Mouse (Mus musculus): ENCODE measurements around the gene Pdlim4.
"Not testable (repeated sequence)": the region's sequence is repeated elsewhere in the genome, so short reads cannot be mapped to it uniquely, and the experiment has no call there.

The Pdlim4 gene

DNA sequence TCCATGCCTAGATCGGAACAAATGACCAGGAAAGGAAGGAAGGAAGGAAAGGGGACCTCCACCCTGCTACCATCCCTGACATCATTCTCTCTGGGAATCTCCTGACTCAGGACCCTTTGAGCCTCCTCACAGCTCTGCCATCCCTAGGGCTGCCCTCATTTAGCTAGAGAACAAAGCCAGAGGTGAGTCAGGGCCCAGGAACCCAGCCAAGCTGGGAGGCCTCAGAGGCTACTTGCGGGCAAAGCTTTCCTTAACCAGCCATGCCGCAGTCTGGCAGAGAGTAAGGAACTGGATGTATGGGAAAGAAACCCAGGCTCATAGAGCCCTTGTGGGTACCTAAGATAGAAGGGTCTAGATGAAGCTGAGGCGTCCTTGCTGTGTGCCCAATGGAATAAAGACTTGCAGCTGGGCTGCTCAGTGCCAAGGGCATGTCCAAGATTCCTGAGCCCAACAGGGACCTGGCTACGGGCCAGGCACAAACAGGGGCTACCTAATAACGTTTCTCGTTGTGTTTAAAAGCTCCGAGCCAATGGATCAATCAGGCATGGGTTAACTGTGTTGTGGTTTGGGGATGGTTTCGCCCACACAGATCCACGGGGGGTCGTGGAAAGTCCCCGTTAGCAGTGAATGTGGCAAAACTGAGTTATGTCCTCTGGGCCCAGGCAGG lies 6.6 kb downstream of the Pdlim4 start:
- no peak for DNase-seq (ENCODE audit: low read depth, low spot score)

GRCm38 (mm10) chr11:54060316-54060715 lies 8.5 kb downstream of the Pdlim4 start:
- no peak for DNase-seq (ENCODE audit: low read depth, low spot score)

DNA sequence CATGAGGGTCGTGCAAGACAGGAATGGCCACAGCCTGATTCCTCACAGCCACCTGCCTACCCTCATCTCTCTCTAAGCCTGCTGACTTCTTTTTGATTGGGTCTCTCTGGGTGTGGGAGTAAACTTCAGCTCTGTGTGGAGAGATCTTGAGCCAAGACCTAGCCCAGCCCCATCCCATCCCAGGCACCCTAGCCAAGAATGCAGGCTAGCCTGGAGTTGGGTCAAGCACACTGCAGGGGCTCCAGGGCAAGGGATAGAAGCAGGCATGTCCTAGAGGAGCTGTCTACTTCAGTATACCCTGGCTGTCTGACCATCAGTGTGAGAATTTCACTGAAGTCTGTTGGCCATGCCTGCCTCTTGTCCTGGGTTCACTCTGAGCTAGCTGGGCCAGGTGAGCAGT lies 9.3 kb downstream of the Pdlim4 start:
- DNase-seq (ENCODE audit: low read depth, low spot score): no peak

DNA sequence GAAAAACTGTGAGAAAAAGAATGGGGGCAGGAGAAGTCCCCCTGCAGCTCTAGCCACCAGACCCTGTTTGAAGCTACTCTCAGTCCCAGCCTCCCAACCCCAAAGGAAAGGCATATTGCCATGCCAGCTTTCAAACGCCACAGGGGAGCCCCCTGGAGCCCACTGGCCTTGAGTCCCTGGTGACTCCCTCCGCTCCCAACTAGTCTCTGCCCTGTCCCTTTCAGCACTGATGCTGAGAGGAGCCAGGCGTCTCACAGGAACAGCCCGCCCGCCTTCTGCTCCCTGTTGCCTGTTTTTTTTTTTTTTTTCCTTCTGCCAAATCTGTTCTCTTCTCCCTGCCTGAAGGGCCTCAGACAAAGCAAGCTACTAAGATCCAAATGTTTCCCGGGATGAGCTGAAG lies 10.2 kb downstream of the Pdlim4 start:
- peak; percentile 57 for DNase-seq (ENCODE audit: low read depth, low spot score)

DNA sequence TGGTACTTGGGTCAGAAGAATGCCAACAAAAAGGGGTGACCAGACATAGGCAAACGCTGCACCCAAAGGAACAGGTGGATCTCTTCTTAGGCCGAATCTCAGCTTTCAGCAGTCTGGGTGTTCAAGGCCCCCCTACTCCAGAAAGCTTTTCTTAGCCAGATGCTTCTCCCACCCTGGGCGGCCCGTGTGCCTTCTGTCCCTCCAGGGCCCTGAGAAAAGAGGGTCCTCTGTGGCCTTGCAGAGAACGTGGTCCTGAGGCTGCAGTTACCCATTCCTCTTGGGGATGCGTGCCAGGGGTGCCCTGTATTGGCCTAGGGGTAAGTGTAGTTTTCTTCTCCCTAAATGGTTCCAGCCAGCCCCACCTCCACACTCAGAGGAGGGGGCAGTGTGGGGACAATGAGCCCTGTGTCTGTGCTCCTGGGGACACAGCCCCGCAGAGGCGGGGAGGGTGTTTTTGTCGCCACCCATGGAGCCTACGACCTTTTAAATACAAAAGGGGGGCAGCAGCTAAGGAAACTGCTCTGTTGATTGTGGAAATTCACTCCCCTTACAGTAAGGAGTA lies 10.7 kb downstream of the Pdlim4 start:
- peak; percentile 34 for DNase-seq (ENCODE audit: low read depth, low spot score)

DNA sequence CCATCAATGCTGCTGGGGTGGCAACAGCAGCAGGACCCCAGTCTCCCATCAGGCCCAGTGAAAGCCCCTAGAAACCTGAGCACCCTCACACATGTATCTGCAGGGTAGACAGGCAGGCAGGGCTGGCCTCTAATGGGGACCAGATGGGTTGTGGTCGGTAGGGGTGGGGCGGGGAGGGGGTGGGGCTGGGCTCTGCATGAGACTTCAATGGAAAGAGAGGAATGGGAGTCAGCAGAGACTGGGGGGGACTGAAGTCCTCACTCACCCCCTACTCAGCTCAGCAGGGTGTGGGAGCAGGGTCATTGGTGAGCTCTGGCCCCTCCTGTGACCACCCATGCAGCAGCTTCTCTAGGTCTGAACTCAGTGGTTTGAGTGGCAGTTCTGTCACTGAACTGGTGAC lies 11.4 kb downstream of the Pdlim4 start:
- DNase-seq (ENCODE audit: low read depth, low spot score): no peak

- no peak for DNase-seq (ENCODE audit: low read depth, low spot score)
These were observed 12.7 kb downstream of the Pdlim4 start for GRCm38 (mm10) chr11:54056132-54056531.

- DNase-seq (ENCODE audit: low read depth, low spot score): peak; percentile 34
These were observed 14.6 kb downstream of the Pdlim4 start for GRCm38 (mm10) chr11:54054257-54054656.

GRCm38 (mm10) chr11:54053090-54053489 lies 15.7 kb downstream of the Pdlim4 start:
- DNase-seq (ENCODE audit: low read depth, low spot score): no peak

- no peak for DNase-seq (ENCODE audit: low read depth, low spot score)
These were observed 16.7 kb downstream of the Pdlim4 start for GRCm38 (mm10) chr11:54052128-54052527.

GRCm38 (mm10) chr11:54051161-54051560 lies 17.7 kb downstream of the Pdlim4 start:
- DNase-seq (ENCODE audit: low read depth, low spot score): no peak

DNA sequence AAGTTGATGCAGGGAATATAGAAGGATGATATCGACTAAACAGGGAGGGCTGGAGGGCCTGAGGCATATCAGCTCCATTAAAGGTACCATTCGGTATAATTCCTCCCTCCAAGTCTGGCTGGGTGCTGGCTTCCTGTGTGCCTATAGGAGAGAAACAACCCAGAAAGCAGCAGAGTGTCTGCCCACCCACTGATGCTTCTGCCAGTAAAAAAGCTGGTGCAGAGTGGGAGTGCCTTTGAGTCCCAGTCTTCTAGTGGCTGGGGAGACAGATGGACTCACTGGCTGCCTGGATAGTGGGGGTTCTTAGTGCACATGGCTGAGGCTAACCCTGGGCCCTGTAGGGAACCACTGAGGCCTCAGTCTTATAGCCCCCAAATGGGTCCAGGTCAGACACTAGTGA lies 18.6 kb downstream of the Pdlim4 start:
- DNase-seq (ENCODE audit: low read depth, low spot score): no peak

DNA sequence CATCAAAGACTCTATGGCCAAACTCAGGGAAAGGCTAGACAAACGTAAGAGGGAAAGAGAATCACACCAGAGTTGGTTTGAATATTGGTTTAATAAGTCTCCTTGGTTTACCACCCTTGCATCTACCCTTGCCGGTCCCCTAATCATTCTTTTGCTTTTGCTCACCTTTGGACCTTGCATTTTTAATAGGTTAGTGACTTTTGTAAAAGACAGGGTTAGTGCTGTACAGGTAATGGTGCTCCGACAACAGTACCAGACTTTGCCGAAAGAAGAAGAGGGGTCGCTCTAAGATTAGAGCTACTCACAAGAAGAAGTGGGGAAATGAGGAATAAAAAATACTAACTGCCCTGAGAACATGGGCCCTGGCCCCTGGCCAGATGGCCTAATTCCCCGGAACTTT lies 28.1 kb downstream of the Pdlim4 start:
- no peak for DNase-seq (ENCODE audit: low read depth, low spot score)

GRCm38 (mm10) chr11:54032872-54033271 lies 35.9 kb downstream of the Pdlim4 start:
- DNase-seq (ENCODE audit: low read depth, low spot score): not testable (repeated sequence)

DNA sequence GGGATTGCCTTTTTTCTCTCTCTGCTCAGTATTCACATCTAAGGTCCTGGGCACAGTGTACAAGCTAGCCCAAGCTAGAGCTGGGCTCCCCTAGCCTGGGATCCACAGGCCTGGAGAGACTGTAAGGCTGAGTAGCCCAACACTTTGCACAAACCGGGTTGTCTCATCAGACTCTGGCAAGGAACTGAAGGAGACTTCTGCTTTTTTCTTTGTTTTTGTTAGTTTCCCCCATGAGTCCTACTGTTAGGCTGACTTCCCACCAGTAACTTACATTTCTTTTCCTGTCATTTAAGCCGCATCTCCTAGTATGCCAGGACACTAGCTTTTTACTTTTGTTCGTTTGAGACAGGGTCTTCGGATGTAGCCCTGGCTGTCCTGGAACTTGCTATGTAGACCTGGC lies 39.8 kb downstream of the Pdlim4 start:
- DNase-seq (ENCODE audit: low read depth, low spot score): no peak

GRCm38 (mm10) chr11:54028044-54028951 lies 40.5 kb downstream of the Pdlim4 start, which contains the start of gene Slc22a4:
Gene Slc22a4, minus strand, starts transcription at chr11:54028090.
- no peak for DNase-seq (ENCODE audit: low read depth, low spot score)

DNA sequence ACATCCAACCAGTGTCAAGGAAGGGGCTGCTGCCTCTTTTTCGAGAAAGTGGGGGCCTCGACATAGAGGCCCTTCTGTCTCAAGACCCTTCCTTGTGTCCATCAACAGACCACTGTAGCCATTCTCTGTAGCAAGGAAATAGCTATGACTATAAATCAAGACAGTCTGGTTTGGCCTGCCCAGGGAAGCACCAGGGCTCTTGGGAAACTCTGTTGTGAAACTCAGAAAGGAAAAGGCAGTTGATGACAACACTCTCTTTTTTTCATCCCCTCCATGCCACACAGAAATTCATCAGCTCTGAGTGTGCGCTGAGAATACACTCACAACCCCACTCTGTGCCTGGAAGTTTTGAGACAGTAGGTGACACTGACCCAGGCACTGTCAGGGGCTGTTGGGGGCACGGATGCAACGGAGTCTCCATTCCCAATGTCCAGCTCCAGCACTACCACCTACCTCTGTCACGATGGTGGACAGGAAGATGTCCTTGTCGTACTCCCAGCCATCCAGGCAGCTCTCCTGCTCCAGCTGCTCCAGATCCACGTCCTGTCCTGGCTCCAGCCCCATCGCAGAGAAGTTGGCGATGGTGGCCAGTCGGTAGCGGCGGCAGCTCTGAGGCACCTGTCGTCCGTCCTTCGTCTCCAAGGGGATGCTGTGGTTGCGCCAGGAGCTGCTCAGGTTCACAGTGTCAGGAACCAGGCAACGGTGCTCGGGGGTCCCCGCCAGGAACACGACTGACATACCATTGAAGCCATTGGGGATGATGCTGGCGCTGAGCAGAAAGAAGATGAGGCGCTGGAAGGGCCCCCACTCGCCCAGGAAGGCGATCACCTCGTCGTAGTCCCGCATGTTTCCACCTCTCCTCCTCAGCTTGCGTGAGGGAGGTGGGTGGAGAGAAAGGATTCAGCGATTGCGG lies 41.4 kb downstream of the Pdlim4 start:
- no peak for DNase-seq (ENCODE audit: low read depth, low spot score)

- no peak for DNase-seq (ENCODE audit: low read depth, low spot score)
These were observed 42.2 kb downstream of the Pdlim4 start for GRCm38 (mm10) chr11:54026491-54027041.

GRCm38 (mm10) chr11:54021396-54022093 lies 47.3 kb downstream of the Pdlim4 start:
- no peak for DNase-seq (ENCODE audit: low read depth, low spot score)

GRCm38 (mm10) chr11:54018893-54019732 lies 49.7 kb downstream of the Pdlim4 start:
- DNase-seq (ENCODE audit: low read depth, low spot score): no peak

All from brain, embryonic 18.5 days (tissue).